Mouse (Mus musculus) liver, postnatal 0 days (tissue): ENCODE data around the gene Prkaa1.

Source experiments
- CTCF ChIP-seq: sonication (generic); IDR thresholded peaks from 2 replicates; pipeline ENCODE4 v1.5.1; 2016; ENCODE audit warnings: antibody characterized with exemption, low read depth
- EP300 ChIP-seq: IDR thresholded peaks from 2 replicates; pipeline ENCODE4 v1.6.1; 2016; ENCODE audit warnings: antibody characterized with exemption, low read depth, mild to moderate bottlenecking

DNA sequence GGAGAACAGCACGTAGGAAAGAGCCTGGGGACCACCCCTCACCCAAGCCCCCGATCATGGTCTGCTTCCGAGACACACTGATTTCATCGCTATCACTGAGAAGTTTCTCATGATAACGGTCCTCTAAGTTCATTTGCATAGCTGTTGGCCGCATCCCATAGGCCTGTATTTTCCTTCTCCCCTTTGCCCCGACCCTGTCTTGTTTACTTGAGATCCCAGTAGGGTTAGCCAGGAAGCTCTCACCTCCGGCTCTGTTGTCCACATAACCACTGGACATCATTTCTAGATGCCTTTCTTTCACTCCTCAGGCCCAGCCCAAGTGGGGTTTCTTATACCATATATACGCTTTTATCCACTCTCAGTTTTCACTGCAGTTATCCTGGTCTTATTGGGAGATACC is 51.3 kb downstream of the Prkaa1 start:
- TF ChIP-seq CTCF (no peak), EP300 (no peak)
